Mouse (Mus musculus): ENCODE measurements around the gene Mfn2.

DNA sequence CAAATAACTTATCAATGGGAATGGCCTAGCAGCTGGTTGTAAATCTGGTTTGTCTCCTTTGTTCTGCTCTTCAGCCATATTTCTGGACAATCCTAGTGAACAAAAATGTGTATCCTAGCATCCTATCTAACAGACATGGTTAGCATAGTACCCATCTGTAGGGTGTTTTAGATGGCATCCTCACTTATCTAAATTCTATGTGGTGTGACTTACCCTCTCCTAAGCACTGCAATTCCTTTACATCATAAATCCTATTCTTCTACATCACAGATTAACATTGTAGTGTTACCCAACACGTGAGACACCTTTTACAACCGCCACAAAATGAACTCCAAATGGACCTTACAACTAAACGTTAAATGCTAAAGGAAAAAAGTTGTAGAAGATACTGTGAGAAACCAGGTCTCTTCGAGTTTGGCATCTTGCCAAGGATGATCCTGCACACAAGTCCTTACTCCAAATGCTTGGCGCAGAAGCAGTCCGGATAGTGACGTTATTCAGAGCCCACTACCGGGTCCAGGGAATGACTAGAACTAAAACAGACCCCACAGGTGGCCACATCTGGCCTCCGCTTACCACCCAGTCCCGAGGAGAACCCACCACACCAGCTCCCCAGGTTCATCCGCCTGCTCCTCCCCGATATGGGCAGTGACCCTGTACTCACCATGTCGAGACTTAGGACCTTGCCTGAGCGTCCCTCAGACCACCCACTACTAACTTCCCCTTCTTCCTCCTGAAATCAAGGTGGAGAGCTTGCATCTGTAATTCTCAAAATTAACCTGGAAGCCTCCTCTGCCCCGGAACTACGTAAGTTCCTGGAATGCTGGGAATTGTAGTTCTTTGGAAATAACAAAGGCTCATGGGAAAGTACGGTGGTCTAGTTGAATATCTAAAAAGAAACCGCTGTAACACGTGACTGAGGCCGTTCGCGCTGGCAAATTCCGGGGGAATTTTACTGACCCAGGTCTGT is 56.6 kb downstream of the Mfn2 start, which contains the start of gene Zfp933:
- no peak for TF ChIP-seq CTCF (IDR thresholded peaks at IDR 0.05; ENCODE audit: low read depth)
- TF ChIP-seq EP300 (IDR thresholded peaks at IDR 0.05; ENCODE audit: low read depth): peak; percentile 69; the same call in 1 of the 2 replicates

Measured in liver, postnatal 0 days (tissue).